Mouse (Mus musculus) forebrain, embryonic 14.5 days (tissue): ENCODE measurements around the gene Ankrd33b. TPM values are rescaled to one million over a fixed set of nuclear protein-coding genes. Genes with fewer than 3 reads are reported as not detected.

ENCODE experiments used
- ATAC-seq: fragments of 200-750 bp; cut with Nextera tagmentation; 2 replicates; pipeline ENCODE4 v1.8.0; 2017; ENCODE audit warnings: mild to moderate bottlenecking, moderate library complexity
- DNase-seq: peaks from one replicate; pipeline ENCODE4 v3.0.0-alpha.2; 2015; ENCODE audit warnings: low spot score
- H3K27ac ChIP-seq: fragments of 300-500 bp; sonication (generic); 2 replicates; pipeline ENCODE4 v1.5.1; 2014; ENCODE audit warnings: low read depth, mild to moderate bottlenecking, control low read depth, low read length, moderate library complexity
- H3K27me3 ChIP-seq: fragments of 300-500 bp; sonication (generic); replicated peaks from 2 replicates; pipeline ENCODE4 v1.6.1; 2014; ENCODE audit warnings: low read length, control low read depth, mixed read lengths; ENCODE audit not compliant: control insufficient read depth, insufficient read depth
- H3K36me3 ChIP-seq: fragments of 300-500 bp; sonication (generic); 2 replicates; pipeline ENCODE4 v1.6.1; 2014; ENCODE audit warnings: low read length, control low read depth; ENCODE audit not compliant: control insufficient read depth, insufficient read depth
- H3K4me1 ChIP-seq: fragments of 300-500 bp; sonication (generic); 2 replicates; pipeline ENCODE4 v1.6.1; 2014; ENCODE audit warnings: antibody characterized with exemption, low read length, control low read depth; ENCODE audit not compliant: control insufficient read depth, insufficient read depth
- H3K4me2 ChIP-seq: fragments of 300-500 bp; sonication (generic); 2 replicates; pipeline ENCODE4 v1.6.1; 2014; ENCODE audit warnings: mild to moderate bottlenecking, control low read depth, low read length
- H3K4me3 ChIP-seq: fragments of 300-500 bp; sonication (generic); 2 replicates; pipeline ENCODE4 v1.5.1; 2014; ENCODE audit warnings: low read depth, low read length, control low read depth
- H3K9ac ChIP-seq: fragments of 300-500 bp; sonication (generic); 2 replicates; pipeline ENCODE4 v1.6.1; 2014; ENCODE audit warnings: mild to moderate bottlenecking, low read length, control low read depth, moderate library complexity
- H3K9me3 ChIP-seq: fragments of 300-500 bp; sonication (generic); replicated peaks from 2 replicates; pipeline ENCODE4 v1.6.1; 2016; ENCODE audit warnings: low read length, control low read depth, mixed read lengths; ENCODE audit not compliant: control insufficient read depth
- WGBS: fragments of 180-500 bp; shearing (Covaris S2); extraction: QIAGEN DNeasy Blood & Tissue Kit; methylation state at CpG from one replicate; pipeline ENCODE4 v1.1.7; 2014; 5-methylcytosine and 5-hydroxymethylcytosine counted together
- polyA plus RNA-seq: library from polyadenylated mRNA; unstranded; fragments of >200 nt; fragmentation: Nextera tagmentation; extraction: Ambion mirVana; gene quantifications from 2 replicates; pipeline ENCODE4 v1.2.1, GENCODE M21; 2014

Gene Ankrd33b
- polyA plus RNA-seq, 1 experiment from 2014 or later: 0.70 TPM

- Histone ChIP-seq H3K27me3 (no peaks in the 10 kb centered on the region), H3K9me3 (no peaks in the 10 kb centered on the region), H3K4me3 (no peak overlapping the region), H3K9ac (no peak overlapping the region), H3K4me2 (no peak overlapping the region), H3K4me1 (no peaks in the 10 kb centered on the region), H3K27ac (no peak overlapping the region), H3K36me3 (no peaks in the 10 kb centered on the region)
- DNase-seq (no peak), ATAC-seq (no peak)
- WGBS: 85% methylated on average over 11 of the region's 11 CpGs
Measured at GRCm38 (mm10) chr15:31381936-31382468, 14.5 kb upstream of the Ankrd33b start.

DNA sequence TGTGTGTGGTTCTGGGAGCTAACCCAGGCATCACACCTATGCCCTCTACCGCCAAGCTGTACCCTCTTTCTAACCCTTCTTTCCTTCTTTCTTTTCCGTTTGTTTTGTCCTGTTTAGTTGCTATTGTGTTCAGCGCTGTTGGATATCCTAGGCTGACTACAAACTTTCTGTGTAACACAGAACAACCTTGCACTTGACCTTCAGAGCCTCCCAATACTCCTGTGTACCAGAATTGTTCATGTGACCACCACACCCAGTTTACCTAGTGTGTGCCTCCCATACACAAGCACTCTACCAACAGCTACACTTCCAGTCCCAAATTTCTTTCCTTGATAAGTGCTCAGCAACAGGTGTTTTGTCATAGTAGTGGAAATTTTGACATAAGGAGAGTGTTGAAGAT lies 11.9 kb upstream of the Ankrd33b start:
- Histone ChIP-seq H3K4me2 (no peak overlapping the region), H3K4me1 (no peaks in the 10 kb centered on the region), H3K36me3 (no peaks in the 10 kb centered on the region), H3K27ac (no peak overlapping the region), H3K27me3 (no peaks in the 10 kb centered on the region), H3K9ac (no peak overlapping the region), H3K9me3 (no peaks in the 10 kb centered on the region), H3K4me3 (no peak overlapping the region)
- DNase-seq (no peak), ATAC-seq (no peak)
- 85% methylated on average over 3 of the region's 3 CpGs for WGBS

- Histone ChIP-seq H3K4me3 (no peak overlapping the region), H3K9ac (no peak overlapping the region), H3K4me1 (no peaks in the 10 kb centered on the region), H3K27me3 (no peaks in the 10 kb centered on the region), H3K36me3 (no peaks in the 10 kb centered on the region), H3K27ac (no peak overlapping the region), H3K4me2 (no peak overlapping the region), H3K9me3 (no peaks in the 10 kb centered on the region)
- DNase-seq: no peak
- 63% methylated on average over 4 of the region's 4 CpGs for WGBS
- no peak for ATAC-seq
Measured at GRCm38 (mm10) chr15:31375212-31375611, 7.7 kb upstream of the Ankrd33b start.

DNA sequence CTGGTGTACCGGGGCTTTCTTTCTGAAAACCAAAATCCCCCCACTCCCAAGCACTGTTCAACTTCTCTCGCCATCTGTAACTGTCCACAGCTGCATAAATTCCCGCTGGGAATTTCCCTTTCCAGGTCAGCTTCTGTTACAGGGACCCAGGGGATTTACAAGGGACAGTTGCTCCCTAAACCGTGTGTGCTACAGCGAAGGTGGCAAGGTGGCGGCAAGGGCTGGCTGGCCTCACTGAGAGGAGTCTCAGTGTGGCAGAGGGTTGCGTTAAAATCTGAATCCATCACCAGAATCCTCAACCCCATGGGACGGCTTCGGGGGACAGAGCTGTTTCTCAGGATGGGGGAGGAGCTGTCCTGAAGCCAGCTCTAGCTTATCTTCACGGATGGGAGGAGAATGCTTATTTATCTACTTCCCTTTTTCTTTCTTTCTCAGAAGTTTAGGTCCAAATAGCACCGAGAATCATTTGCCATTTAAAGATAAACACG lies 1.6 kb upstream of the Ankrd33b start:
- H3K9ac ChIP-seq: no peak overlapping the region
- no peak overlapping the region for H3K4me3 ChIP-seq
- ATAC-seq (no peak), DNase-seq (no peak)
- 0 out of 2 replicates have a peak, but pooled peaks cover 9% of the 10 kb centered on the region for H3K4me1 ChIP-seq
- H3K36me3 ChIP-seq: no peaks in the 10 kb centered on the region
- no peak overlapping the region for H3K27ac ChIP-seq
- H3K4me2 ChIP-seq: no peak overlapping the region
- H3K27me3 ChIP-seq: peaks cover 41% of the 10 kb centered on the region
- H3K9me3 ChIP-seq: no peaks in the 10 kb centered on the region
- 19% methylated on average over 12 of the region's 12 CpGs for WGBS

DNA sequence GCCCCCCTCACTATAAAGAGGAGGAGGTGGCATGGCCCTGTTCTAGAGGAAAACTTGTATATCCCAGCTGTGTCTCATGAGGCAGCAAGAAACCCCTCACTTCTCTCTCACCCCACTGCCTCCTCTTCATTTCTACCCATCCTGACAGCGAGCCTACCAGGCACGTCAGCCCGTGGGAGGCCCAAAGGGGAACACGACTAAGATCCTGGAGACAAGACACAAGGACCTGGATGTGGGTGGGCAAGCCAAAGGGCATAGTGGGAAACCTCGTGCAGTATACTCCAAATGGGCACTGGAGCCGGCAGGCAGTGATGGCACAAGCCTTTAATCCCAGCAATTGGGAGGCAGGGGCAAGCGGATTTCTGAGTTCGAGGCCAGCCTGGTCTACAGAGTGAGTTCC lies 1.0 kb upstream of the Ankrd33b start:
- Histone ChIP-seq H3K4me2 (no peak overlapping the region), H3K36me3 (no peaks in the 10 kb centered on the region), H3K4me1 (0 out of 2 replicates have a peak, but pooled peaks cover 9% of the 10 kb centered on the region), H3K9me3 (no peaks in the 10 kb centered on the region), H3K27me3 (peaks cover 41% of the 10 kb centered on the region), H3K4me3 (no peak overlapping the region), H3K27ac (no peak overlapping the region), H3K9ac (no peak overlapping the region)
- DNase-seq: no peak
- ATAC-seq: no peak
- WGBS: 25% methylated on average over 8 of the region's 8 CpGs

DNA sequence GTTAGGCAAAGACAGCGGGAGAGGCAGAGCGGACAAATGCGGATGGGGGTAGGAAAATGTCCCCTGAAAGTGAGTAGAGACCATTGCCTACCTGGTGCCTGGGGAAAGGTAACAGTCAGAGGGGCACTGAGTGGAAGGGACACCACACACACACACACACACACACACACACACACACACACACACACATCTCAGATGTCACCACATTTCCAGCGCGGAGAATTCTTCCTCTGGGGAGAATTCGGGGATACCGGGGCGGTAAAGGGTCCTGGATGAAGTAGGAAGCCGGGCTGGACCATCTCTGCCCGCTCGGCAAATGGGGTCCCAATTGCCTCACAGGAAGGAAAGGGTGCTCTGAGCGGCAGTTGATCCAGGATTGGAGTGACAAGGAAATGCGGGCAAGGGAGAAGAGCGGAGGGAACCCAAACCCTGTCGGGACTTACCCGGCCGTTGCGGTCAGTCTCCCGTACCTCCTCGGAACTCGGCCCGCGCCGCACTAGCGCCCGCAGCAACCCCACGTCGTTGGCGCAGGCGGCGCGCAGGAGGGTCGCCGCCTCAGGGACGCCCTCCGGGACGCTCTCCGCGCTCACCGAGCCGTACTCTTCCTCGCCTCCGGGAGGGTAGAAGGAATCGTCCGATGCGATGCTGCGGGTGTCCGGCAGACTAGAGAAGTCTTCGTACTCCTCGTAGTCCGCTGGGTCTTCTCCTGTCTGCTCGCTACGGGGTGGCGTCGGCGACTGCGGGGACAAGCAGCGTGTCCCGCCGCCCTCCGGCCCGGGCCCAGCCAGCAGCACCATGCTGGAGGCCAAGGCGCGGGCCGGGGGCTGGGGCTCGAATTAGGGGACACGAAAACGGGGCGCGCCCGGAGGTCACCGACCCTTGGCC lies 688 bp downstream of the Ankrd33b start:
- under 1% methylated on average over 70 of the region's 72 CpGs for WGBS
- Histone ChIP-seq H3K9ac (peak overlapping the region; percentile 49), H3K9me3 (no peaks in the 10 kb centered on the region), H3K27ac (no peak overlapping the region), H3K4me3 (peak overlapping the region; percentile 59), H3K4me2 (peak overlapping the region; percentile 100), H3K27me3 (peaks cover 41% of the 10 kb centered on the region), H3K36me3 (no peaks in the 10 kb centered on the region), H3K4me1 (0 out of 2 replicates have a peak, but pooled peaks cover 9% of the 10 kb centered on the region)
- no peak for DNase-seq
- peak; percentile 45 for ATAC-seq

GRCm38 (mm10) chr15:31365720-31366591 lies 1.6 kb downstream of the Ankrd33b start:
- H3K4me1 ChIP-seq: 0 out of 2 replicates have a peak, but pooled peaks cover 9% of the 10 kb centered on the region
- H3K36me3 ChIP-seq: no peaks in the 10 kb centered on the region
- no peaks in the 10 kb centered on the region for H3K9me3 ChIP-seq
- WGBS: 3% methylated on average over 37 of the region's 37 CpGs
- peak overlapping the region; percentile 59 for H3K4me3 ChIP-seq
- peak overlapping the region; percentile 49; the same call in 1 of the 2 replicates for H3K9ac ChIP-seq
- H3K4me2 ChIP-seq: peak overlapping the region; percentile 100
- ATAC-seq (no peak), DNase-seq (no peak)
- H3K27ac ChIP-seq: no peak overlapping the region
- H3K27me3 ChIP-seq: peaks cover 41% of the 10 kb centered on the region

DNA sequence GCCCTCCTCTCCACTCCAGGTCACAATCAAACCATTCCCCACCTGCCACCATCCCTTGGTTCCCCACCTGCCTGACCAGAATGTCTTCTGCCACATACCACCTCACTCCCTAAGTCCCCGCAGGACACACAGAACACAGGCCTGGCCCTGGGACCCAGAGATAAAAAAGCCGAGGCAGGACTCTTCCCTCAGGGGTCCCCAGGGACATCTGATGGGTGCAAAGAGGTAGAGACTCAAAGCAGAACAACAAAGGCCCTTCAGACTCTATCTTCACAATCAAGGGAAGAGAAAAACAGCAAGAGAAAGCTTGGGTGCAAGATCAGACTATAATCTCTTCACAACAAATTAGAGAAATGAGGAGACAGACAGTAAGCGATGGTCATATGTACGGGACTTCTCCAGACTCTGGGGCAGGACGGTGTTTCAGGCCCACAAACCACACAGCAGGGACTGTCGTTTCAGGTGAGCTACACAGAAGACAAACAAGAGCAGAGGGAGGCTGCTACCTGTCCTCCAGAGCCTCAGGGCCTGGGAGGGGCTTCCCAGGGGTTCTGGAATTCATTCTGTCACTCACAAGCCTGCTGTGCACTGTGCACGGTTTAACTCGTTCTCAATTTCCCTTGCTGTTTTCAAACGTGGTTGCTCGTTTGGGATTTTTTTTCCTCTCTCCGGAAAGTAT lies 2.3 kb downstream of the Ankrd33b start:
- H3K4me2 ChIP-seq: peak overlapping the region; percentile 100
- no peak for DNase-seq
- no peak for ATAC-seq
- WGBS: 20% methylated on average over 11 of the region's 11 CpGs
- no peaks in the 10 kb centered on the region for H3K36me3 ChIP-seq
- peaks cover 41% of the 10 kb centered on the region for H3K27me3 ChIP-seq
- no peaks in the 10 kb centered on the region for H3K9me3 ChIP-seq
- no peak overlapping the region for H3K27ac ChIP-seq
- peak overlapping the region; percentile 59; the same call in 1 of the 2 replicates for H3K4me3 ChIP-seq
- H3K4me1 ChIP-seq: 0 out of 2 replicates have a peak, but pooled peaks cover 9% of the 10 kb centered on the region
- H3K9ac ChIP-seq: no peak overlapping the region
